Mouse (Mus musculus): ENCODE measurements around the gene Sap18b.

- TF ChIP-seq TAL1 (IDR thresholded peaks at IDR 0.05; ENCODE audit: low read length) (no peak), GATA1 (IDR thresholded peaks at IDR 0.05; ENCODE audit: low read length) (no peak)
These were observed 19.9 kb downstream of the Sap18b start for GRCm38 (mm10) chr8:95845026-95845425.
